Mouse (Mus musculus) layer of hippocampus, postnatal 25 days (tissue): ENCODE results near the gene Zfp879. TPM values are rescaled to one million over a fixed set of nuclear protein-coding genes. Genes with fewer than 3 reads are reported as not detected.

Source experiments
- DNase-seq, 2 experiments: peaks; one replicate each; pipeline ENCODE4 v3.0.0; 2022; ENCODE audit warnings: mixed read lengths in 2 of 2, low spot score in 1 of 2; ENCODE audit errors: extremely low spot score in 1 of 2
- total RNA-seq, 2 experiments: library from RNA; stranded (reverse); gene quantifications; 2 replicates each; pipeline ENCODE4 v1.2.3; 2021

Zfp879 gene
- 1 to 10 TPM; 3.0 to 3.4 TPM for total RNA-seq

- DNase-seq = peak; percentile 87 to 92
These were observed at the start of gene Zfp879 for GRCm38 (mm10) chr11:50841023-50841735. Gene Zfp879 (minus strand): TSS chr11:50841552.

- DNase-seq = peak; percentile 79 to 84
These were observed 46.2 kb upstream of the Zfp879 start, which contains the start of gene Zfp454 for GRCm38 (mm10) chr11:50887390-50888128. Gene Zfp454 (minus strand): TSS chr11:50887651.

- DNase-seq = peak in 1 of 2 experiments; percentile 9
These were observed 45.6 kb upstream of the Zfp879 start for GRCm38 (mm10) chr11:50886933-50887293.

- DNase-seq = no peak
These were observed 45.0 kb upstream of the Zfp879 start for GRCm38 (mm10) chr11:50886231-50886932.

- DNase-seq = no peak
These were observed 42.4 kb upstream of the Zfp879 start for GRCm38 (mm10) chr11:50883756-50884155.

GRCm38 (mm10) chr11:50878641-50879040, 37.3 kb upstream of the Zfp879 start:
- no peak for DNase-seq

GRCm38 (mm10) chr11:50850989-50851601, 9.7 kb upstream of the Zfp879 start:
- DNase-seq = no peak

- no peak for DNase-seq
These were observed 8.9 kb upstream of the Zfp879 start, which contains the start of gene Grm6 for GRCm38 (mm10) chr11:50850177-50850735. Gene Grm6 (plus strand): TSS chr11:50850685.

GRCm38 (mm10) chr11:50849310-50849709, 8.0 kb upstream of the Zfp879 start:
- no peak for DNase-seq

GRCm38 (mm10) chr11:50848520-50849137, 7.3 kb upstream of the Zfp879 start:
- DNase-seq = no peak

GRCm38 (mm10) chr11:50847047-50847446, 5.7 kb upstream of the Zfp879 start:
- no peak for DNase-seq

GRCm38 (mm10) chr11:50845951-50846350, 4.6 kb upstream of the Zfp879 start:
- no peak for DNase-seq

GRCm38 (mm10) chr11:50835727-50836126, 5.6 kb downstream of the Zfp879 start:
- DNase-seq = no peak

GRCm38 (mm10) chr11:50827010-50827953, 14.1 kb downstream of the Zfp879 start, which contains the start of gene Zfp354c:
Gene Zfp354c (minus strand): TSS chr11:50827724.
- DNase-seq = peak; percentile 85 to 86

- no peak for DNase-seq
These were observed 15.1 kb downstream of the Zfp879 start for GRCm38 (mm10) chr11:50826214-50826613.

- no peak for DNase-seq
These were observed 27.1 kb downstream of the Zfp879 start for GRCm38 (mm10) chr11:50814233-50814632.

GRCm38 (mm10) chr11:50798836-50799235, 42.5 kb downstream of the Zfp879 start:
- DNase-seq = no peak

GRCm38 (mm10) chr11:50797674-50798073, 43.7 kb downstream of the Zfp879 start:
- no peak for DNase-seq
